Mouse (Mus musculus) gastrocnemius, postnatal 14 days (tissue): Measurements from ENCODE around the gene Iqca. TPM values are rescaled to one million over a fixed set of nuclear protein-coding genes. Genes with fewer than 3 reads are reported as not detected.

Source experiments
- DNase-seq: peaks from one replicate; pipeline ENCODE4 v3.0.0; 2021; ENCODE audit warnings: mixed read lengths
- intact Hi-C: fragments of 180-260 bp; cut with DNase I; formaldehyde crosslinking; loops from one replicate; pipeline ENCODE4 v1.15.1; 2025; ENCODE audit warnings: low total_unique reads
- total RNA-seq, 2 experiments: library from RNA; stranded (reverse); gene quantifications; 2 replicates each; pipeline ENCODE4 v1.2.3; 2021

The Iqca gene
- total RNA-seq, 2 experiments from 2014 or later = 0.16 TPM; not detected in 1

GRCm38 (mm10) chr1:90076291-90076690, 76.9 kb downstream of the Iqca start:
- intact Hi-C loops = no loop called here
- DNase-seq = no peak

- DNase-seq = no peak
Measured at GRCm38 (mm10) chr1:90074779-90075178, 78.4 kb downstream of the Iqca start.

DNA sequence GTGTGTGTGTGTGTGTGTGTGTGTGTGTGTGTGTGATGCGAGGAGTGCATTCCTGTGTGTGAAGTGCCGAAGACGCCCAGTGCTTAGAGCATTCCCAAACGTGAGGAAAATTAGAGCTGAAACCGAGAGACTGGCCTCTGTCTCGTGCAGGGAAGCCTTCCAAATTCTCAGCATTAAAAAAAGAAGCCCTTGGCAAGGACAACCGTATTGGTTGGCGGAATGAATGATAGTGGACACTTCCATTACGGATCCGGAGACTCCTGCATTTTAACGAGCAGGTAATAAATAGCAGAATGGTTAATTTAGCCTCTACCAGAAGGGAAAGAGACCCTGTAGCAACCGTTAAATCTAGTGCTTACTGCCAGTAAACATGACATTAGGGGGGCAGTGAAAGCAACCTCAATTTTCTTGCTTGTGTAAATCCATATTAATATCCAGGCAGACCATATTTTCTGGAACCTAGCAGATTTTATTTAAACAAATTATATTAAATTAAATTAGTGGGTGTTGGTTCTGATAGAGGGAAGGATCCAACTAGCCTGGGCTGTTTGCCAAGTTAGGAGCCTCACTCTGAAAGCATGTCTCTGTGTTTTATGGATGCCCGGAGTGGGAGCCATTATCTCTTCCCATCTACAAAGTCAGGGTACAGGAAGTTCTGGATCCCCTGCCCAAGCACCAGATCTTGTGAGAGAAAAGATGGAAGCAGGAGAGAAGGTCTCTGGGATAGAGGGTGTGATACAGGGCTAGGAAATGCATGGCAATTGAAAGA, 81.2 kb downstream of the Iqca start:
- DNase-seq = no peak
- intact Hi-C loops = no loop called here

More at GRCm38 (mm10) chr1:90074779-90075178, 78.4 kb downstream of the Iqca start:
- intact Hi-C loops = no loop called here

- intact Hi-C loops = loop anchor here (10.0 kb wide), 1 partner anchor 184 kb away; no protein-coding TSS in a partner anchor
Measured at GRCm38 (mm10) chr1:90060599-90060998, 92.6 kb downstream of the Iqca start.

DNA sequence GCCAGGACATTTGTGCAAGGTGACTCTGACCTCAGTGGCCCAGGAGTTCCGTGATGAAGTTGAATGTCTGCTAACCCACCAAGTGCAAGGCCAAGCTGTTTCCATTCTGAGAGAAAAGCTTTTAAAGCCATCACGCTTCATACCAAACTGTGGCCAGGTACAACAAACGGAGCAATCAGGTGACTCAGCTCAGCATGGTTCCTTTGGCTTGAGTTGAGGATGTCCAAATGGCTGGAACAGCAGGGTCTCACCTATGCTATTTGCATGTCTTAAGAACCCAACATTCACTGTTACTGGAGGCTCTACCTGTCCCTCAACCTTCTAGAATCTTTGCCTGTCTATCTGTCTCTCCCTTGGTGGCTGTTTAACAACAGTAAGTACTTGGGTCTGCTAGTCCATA, 93.1 kb downstream of the Iqca start:
- DNase-seq = no peak
- intact Hi-C loops = loop anchor here (10.0 kb wide), 1 partner anchor 185 kb away; no protein-coding TSS in a partner anchor

More at GRCm38 (mm10) chr1:90060599-90060998, 92.6 kb downstream of the Iqca start:
- peak; percentile 41 for DNase-seq

- intact Hi-C loops = loop anchor here (5.0 kb wide), 1 partner anchor 147 kb away; the partner anchor contains the start of gene Ackr3
- DNase-seq = no peak
Measured at GRCm38 (mm10) chr1:90054991-90055390, 98.2 kb downstream of the Iqca start.

- intact Hi-C loops = no loop called here
- DNase-seq = peak; percentile 50
Measured at GRCm38 (mm10) chr1:90051347-90051746, 101.9 kb downstream of the Iqca start.

GRCm38 (mm10) chr1:90050046-90050739, 103.0 kb downstream of the Iqca start:
- no peak for DNase-seq
- intact Hi-C loops = no loop called here

- DNase-seq = no peak
Measured at GRCm38 (mm10) chr1:90028305-90028704, 124.9 kb downstream of the Iqca start.

DNA sequence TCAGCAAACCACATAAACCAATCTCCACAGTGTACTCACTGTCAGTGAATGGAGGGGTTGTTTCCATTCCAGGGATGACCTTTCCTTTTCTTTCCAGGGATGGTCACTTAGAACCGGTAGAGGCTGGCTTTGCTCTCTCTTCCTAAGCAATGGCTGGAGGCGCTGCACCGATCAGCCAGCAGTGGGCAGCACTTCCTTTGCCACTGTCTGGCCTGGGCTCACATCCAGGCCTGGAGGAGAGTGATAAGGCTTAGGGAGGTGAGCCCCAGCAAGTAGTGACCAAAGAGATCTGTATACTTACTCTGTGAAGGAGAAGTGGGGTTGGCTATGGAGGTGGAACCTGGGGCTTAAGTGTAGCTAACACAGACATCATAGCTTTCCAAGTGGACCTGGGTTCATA, 126.3 kb downstream of the Iqca start:
- DNase-seq = peak; percentile 50
- intact Hi-C loops = no loop called here

More at GRCm38 (mm10) chr1:90028305-90028704, 124.9 kb downstream of the Iqca start:
- intact Hi-C loops = no loop called here

DNA sequence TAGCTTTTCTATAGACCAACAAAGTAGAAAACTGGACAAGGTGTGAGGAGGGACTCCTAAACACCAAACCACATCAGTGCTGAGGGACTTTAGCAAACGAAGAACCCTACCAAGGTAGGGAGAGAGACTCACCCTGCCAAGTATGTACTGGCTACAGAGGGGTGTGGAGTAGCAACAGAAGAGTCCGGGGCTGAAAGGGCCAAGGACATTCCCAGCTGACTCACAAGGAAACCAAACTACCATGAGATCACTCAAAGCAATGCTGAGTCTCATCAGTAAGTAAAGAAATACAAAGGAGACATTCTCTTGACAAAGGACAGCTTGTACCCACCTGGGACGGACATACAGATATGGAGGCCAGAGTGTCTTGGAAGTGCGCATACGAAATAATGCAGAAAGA, 132.9 kb downstream of the Iqca start:
- intact Hi-C loops = no loop called here
- no peak for DNase-seq

GRCm38 (mm10) chr1:90018071-90018470, 135.1 kb downstream of the Iqca start:
- intact Hi-C loops = no loop called here
- DNase-seq = peak; percentile 49

DNA sequence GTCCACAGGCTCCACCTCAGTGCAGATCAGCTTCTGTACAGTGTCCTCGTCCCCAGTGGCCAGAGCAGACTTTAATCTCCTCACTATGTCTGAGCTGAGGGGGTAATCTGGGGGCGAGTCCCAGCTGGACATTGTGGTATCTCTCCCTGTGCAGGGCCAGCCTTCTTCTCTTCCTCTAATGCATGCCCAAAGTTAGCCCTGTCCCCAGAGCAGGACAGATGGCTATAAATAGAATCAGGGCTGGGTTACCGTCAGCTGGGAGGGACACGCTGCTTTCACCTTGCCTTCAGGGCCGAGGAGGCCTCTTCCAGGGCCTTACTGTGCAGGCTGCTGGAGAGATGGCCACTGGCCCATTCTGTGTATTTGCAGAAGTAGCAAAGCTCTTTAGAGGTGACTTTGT, 138.8 kb downstream of the Iqca start, which contains the start of gene Asb18:
Asb18 (minus strand) TSS at position 221 of the 400 bp plus-strand sequence.
- DNase-seq = no peak
- intact Hi-C loops = no loop called here

DNA sequence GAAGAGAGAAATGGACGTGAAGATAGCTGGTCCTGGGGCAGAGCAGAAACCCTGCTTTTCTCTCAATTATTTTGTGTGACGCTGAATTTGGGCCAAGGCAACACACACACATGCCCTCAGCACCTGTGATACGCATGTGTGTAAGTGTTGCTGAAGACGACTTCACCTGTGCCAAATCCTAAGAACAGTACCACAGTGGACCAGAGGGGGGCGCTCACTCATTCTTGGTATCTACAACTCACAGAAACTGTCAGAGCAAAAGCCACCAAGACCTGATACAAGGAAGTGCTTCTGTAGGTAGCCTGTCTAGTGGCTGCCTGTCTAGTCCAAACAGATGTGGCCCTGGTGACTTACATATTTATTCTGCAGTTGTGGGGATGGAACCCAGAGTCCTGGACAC, 139.9 kb downstream of the Iqca start:
- no peak for DNase-seq
- intact Hi-C loops = no loop called here

GRCm38 (mm10) chr1:90012850-90013249, 140.4 kb downstream of the Iqca start:
- DNase-seq = no peak
- intact Hi-C loops = no loop called here

GRCm38 (mm10) chr1:90012168-90012567, 141.0 kb downstream of the Iqca start:
- DNase-seq = no peak
- intact Hi-C loops = no loop called here

GRCm38 (mm10) chr1:90010077-90010476, 143.1 kb downstream of the Iqca start:
- DNase-seq = no peak
- intact Hi-C loops = no loop called here

- intact Hi-C loops = no loop called here
- DNase-seq = no peak
Measured at GRCm38 (mm10) chr1:90009188-90009587, 144.0 kb downstream of the Iqca start.

- intact Hi-C loops = no loop called here
- DNase-seq = no peak
Measured at GRCm38 (mm10) chr1:90006666-90007065, 146.5 kb downstream of the Iqca start.

DNA sequence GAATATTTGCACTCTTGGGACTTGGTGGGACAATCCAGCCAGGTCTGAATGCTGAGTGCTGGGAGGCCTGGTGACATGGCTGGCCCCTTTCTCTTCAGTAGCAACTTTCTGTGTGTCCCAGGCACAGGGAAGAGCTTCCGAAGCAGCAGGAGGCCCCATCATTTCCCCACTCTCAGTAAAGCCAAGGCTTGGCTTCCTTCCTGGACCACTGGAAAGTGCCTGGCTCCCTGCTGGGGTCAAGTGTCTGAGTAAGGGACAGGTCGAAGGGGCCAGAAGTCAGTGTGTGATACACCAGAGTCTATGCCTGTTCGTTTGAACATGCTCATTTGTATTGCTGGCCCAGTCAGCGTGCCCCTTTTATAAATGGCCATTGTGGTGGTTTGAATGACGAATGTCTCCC, 152.2 kb downstream of the Iqca start:
- intact Hi-C loops = no loop called here
- no peak for DNase-seq

GRCm38 (mm10) chr1:89999858-90000257, 153.3 kb downstream of the Iqca start:
- intact Hi-C loops = no loop called here
- no peak for DNase-seq
